Mouse (Mus musculus) erythroblast, embryonic 14.5 days (primary cell): Measurements from ENCODE around the gene Col25a1. TPM values are rescaled to one million over a fixed set of nuclear protein-coding genes. Genes with fewer than 3 reads are reported as not detected.

Experiments used
- H3K27me3 ChIP-seq: 2 replicates; pipeline ENCODE4 v1.6.1; 2012; ENCODE audit warnings: inconsistent platforms; ENCODE audit not compliant: control insufficient read depth
- H3K36me3 ChIP-seq: 2 replicates; pipeline ENCODE4 v1.6.1; 2012; ENCODE audit warnings: mild to moderate bottlenecking, inconsistent platforms; ENCODE audit not compliant: control insufficient read depth
- H3K4me1 ChIP-seq: 2 replicates; pipeline ENCODE4 v1.6.1; 2012; ENCODE audit warnings: inconsistent platforms; ENCODE audit not compliant: control insufficient read depth
- H3K4me3 ChIP-seq: replicated peaks from 2 replicates; pipeline ENCODE3; 2012; ENCODE audit warnings: moderate library complexity, mild to moderate bottlenecking, inconsistent platforms
- H3K9me3 ChIP-seq: 2 replicates; pipeline ENCODE4 v1.6.1; 2012; ENCODE audit warnings: low read length, inconsistent platforms, mixed read lengths; ENCODE audit not compliant: control insufficient read depth
- GATA1 ChIP-seq: IDR thresholded peaks from 2 replicates; pipeline ENCODE4 v1.6.1; 2012; ENCODE audit warnings: low read length, inconsistent platforms, mixed read lengths
- TAL1 ChIP-seq: IDR thresholded peaks from 3 replicates; pipeline ENCODE4 v1.6.1; 2012; ENCODE audit warnings: low read length, inconsistent platforms, mixed read lengths
- polyA plus RNA-seq: library from polyadenylated mRNA; stranded (reverse); fragments of >175 nt; gene quantifications from 2 replicates; pipeline ENCODE4 v1.2.3, GENCODE M21; 2012

Gene Col25a1
- polyA plus RNA-seq, 1 experiment = 0.01 TPM

- H3K36me3 ChIP-seq = no peaks in the 10 kb centered on the region
- H3K4me1 ChIP-seq = no peaks in the 10 kb centered on the region
- no peaks in the 10 kb centered on the region for H3K27me3 ChIP-seq
- TF ChIP-seq GATA1 = no peak
- no peak for TF ChIP-seq TAL1
- no peak overlapping the region for H3K4me3 ChIP-seq
- H3K9me3 ChIP-seq = peaks cover 4% of the 10 kb centered on the region; the same call in 1 of the 2 replicates
Measured at GRCm38 (mm10) chr3:130289220-130289619, 157.9 kb downstream of the Col25a1 start.

- TF ChIP-seq TAL1 (no peak), GATA1 (no peak)
- no peaks in the 10 kb centered on the region for H3K4me1 ChIP-seq
- no peaks in the 10 kb centered on the region for H3K36me3 ChIP-seq
- H3K9me3 ChIP-seq = peaks cover 4% of the 10 kb centered on the region; the same call in 1 of the 2 replicates
- H3K4me3 ChIP-seq = no peak overlapping the region
- no peaks in the 10 kb centered on the region for H3K27me3 ChIP-seq
Measured at GRCm38 (mm10) chr3:130290175-130290574, 158.9 kb downstream of the Col25a1 start.

GRCm38 (mm10) chr3:130290672-130291071 is 159.4 kb downstream of the Col25a1 start:
- Histone ChIP-seq H3K4me3 (no peak overlapping the region), H3K36me3 (no peaks in the 10 kb centered on the region), H3K4me1 (no peaks in the 10 kb centered on the region), H3K9me3 (peaks cover 4% of the 10 kb centered on the region; the same call in 1 of the 2 replicates), H3K27me3 (no peaks in the 10 kb centered on the region)
- TF ChIP-seq TAL1 = no peak
- no peak for TF ChIP-seq GATA1

GRCm38 (mm10) chr3:130291926-130292325 is 160.6 kb downstream of the Col25a1 start:
- H3K4me1 ChIP-seq = no peaks in the 10 kb centered on the region
- no peaks in the 10 kb centered on the region for H3K27me3 ChIP-seq
- peaks cover 4% of the 10 kb centered on the region; the same call in 1 of the 2 replicates for H3K9me3 ChIP-seq
- H3K36me3 ChIP-seq = no peaks in the 10 kb centered on the region
- no peak overlapping the region for H3K4me3 ChIP-seq
- TF ChIP-seq TAL1 = no peak
- TF ChIP-seq GATA1 = no peak

GRCm38 (mm10) chr3:130300530-130300929 is 169.2 kb downstream of the Col25a1 start:
- TF ChIP-seq TAL1 (no peak), GATA1 (no peak)

GRCm38 (mm10) chr3:130303597-130303996 is 172.3 kb downstream of the Col25a1 start:
- Histone ChIP-seq H3K36me3 (no peaks in the 10 kb centered on the region), H3K27me3 (no peaks in the 10 kb centered on the region), H3K4me3 (no peak overlapping the region), H3K4me1 (no peaks in the 10 kb centered on the region), H3K9me3 (peaks cover 7% of the 10 kb centered on the region; the same call in 1 of the 2 replicates)
- TF ChIP-seq TAL1 (no peak), GATA1 (no peak)

More at GRCm38 (mm10) chr3:130300530-130300929, 169.2 kb downstream of the Col25a1 start:
- Histone ChIP-seq H3K4me1 (no peaks in the 10 kb centered on the region), H3K4me3 (no peak overlapping the region), H3K27me3 (no peaks in the 10 kb centered on the region), H3K36me3 (no peaks in the 10 kb centered on the region), H3K9me3 (peaks cover 7% of the 10 kb centered on the region; the same call in 1 of the 2 replicates)

- TF ChIP-seq TAL1 (no peak), GATA1 (no peak)
- peaks cover 7% of the 10 kb centered on the region; the same call in 1 of the 2 replicates for H3K9me3 ChIP-seq
Measured at GRCm38 (mm10) chr3:130304827-130305226, 173.5 kb downstream of the Col25a1 start.

GRCm38 (mm10) chr3:130305686-130306085 is 174.4 kb downstream of the Col25a1 start:
- H3K9me3 ChIP-seq = peaks cover 7% of the 10 kb centered on the region; the same call in 1 of the 2 replicates
- H3K27me3 ChIP-seq = no peaks in the 10 kb centered on the region
- H3K36me3 ChIP-seq = no peaks in the 10 kb centered on the region
- H3K4me3 ChIP-seq = no peak overlapping the region
- no peak for TF ChIP-seq GATA1
- TF ChIP-seq TAL1 = no peak
- no peaks in the 10 kb centered on the region for H3K4me1 ChIP-seq

More at GRCm38 (mm10) chr3:130304827-130305226, 173.5 kb downstream of the Col25a1 start:
- Histone ChIP-seq H3K4me1 (no peaks in the 10 kb centered on the region), H3K36me3 (no peaks in the 10 kb centered on the region), H3K27me3 (no peaks in the 10 kb centered on the region), H3K4me3 (no peak overlapping the region)

- no peaks in the 10 kb centered on the region for H3K4me1 ChIP-seq
- peaks cover 5% of the 10 kb centered on the region; the same call in 1 of the 2 replicates for H3K9me3 ChIP-seq
- no peak for TF ChIP-seq TAL1
- TF ChIP-seq GATA1 = no peak
Measured at GRCm38 (mm10) chr3:130309277-130309676, 178.0 kb downstream of the Col25a1 start.

GRCm38 (mm10) chr3:130310694-130311305 is 179.5 kb downstream of the Col25a1 start:
- Histone ChIP-seq H3K4me1 (no peaks in the 10 kb centered on the region), H3K27me3 (no peaks in the 10 kb centered on the region), H3K4me3 (no peak overlapping the region), H3K9me3 (no peaks in the 10 kb centered on the region), H3K36me3 (no peaks in the 10 kb centered on the region)
- TF ChIP-seq TAL1 (no peak), GATA1 (no peak)

More at GRCm38 (mm10) chr3:130309277-130309676, 178.0 kb downstream of the Col25a1 start:
- Histone ChIP-seq H3K4me3 (no peak overlapping the region), H3K27me3 (no peaks in the 10 kb centered on the region), H3K36me3 (no peaks in the 10 kb centered on the region)
